Mouse (Mus musculus) cortical plate, adult 2 months (tissue): ENCODE results near the gene 2410137M14Rik. TPM values are rescaled to one million over a fixed set of nuclear protein-coding genes. Genes with fewer than 3 reads are reported as not detected.

Experiments
- H3K27ac ChIP-seq: fragments of 200-500 bp; 2 replicates; pipeline ENCODE4 v1.5.1; 2012; ENCODE audit warnings: low read length, control low read depth, inconsistent platforms; ENCODE audit not compliant: insufficient read depth
- H3K4me1 ChIP-seq: fragments of 200-500 bp; 2 replicates; pipeline ENCODE4 v1.6.1; 2011; ENCODE audit warnings: low read length; ENCODE audit not compliant: control insufficient read depth, insufficient read depth
- H3K4me3 ChIP-seq: fragments of 200-500 bp; 2 replicates; pipeline ENCODE4 v1.5.1; 2011; ENCODE audit warnings: mild to moderate bottlenecking, low read length, control low read depth; ENCODE audit not compliant: insufficient read depth
- CTCF ChIP-seq: fragments of 200-500 bp; IDR thresholded peaks from 2 replicates; pipeline ENCODE4 v1.5.1; 2011; ENCODE audit warnings: mild to moderate bottlenecking, control low read depth, low read length; ENCODE audit not compliant: insufficient read depth; ENCODE audit errors: extremely low read depth
- POLR2A ChIP-seq: fragments of 200-500 bp; IDR thresholded peaks from 2 replicates; pipeline ENCODE4 v1.6.1; 2011; ENCODE audit warnings: mild to moderate bottlenecking, low read length, control low read depth; ENCODE audit not compliant: insufficient read depth; ENCODE audit errors: extremely low read depth
- polyA plus RNA-seq: library from polyadenylated mRNA; depleted of rRNA; stranded (reverse); fragments of >200 nt; gene quantifications from 2 replicates; pipeline ENCODE4 v1.2.3, GENCODE M21; 2012

2410137M14Rik gene
- polyA plus RNA-seq, 1 experiment = 1.0 TPM

GRCm38 (mm10) chr17:36972791-36973190 lies 8.2 kb downstream of the 2410137M14Rik start:
- no peak for TF ChIP-seq POLR2A
- no peak for TF ChIP-seq CTCF
- H3K4me3 ChIP-seq = no peak overlapping the region
- no peak overlapping the region for H3K27ac ChIP-seq
- H3K4me1 ChIP-seq = no peaks in the 10 kb centered on the region

GRCm38 (mm10) chr17:36971172-36971850 lies 9.7 kb downstream of the 2410137M14Rik start:
- H3K27ac ChIP-seq = no peak overlapping the region
- no peaks in the 10 kb centered on the region for H3K4me1 ChIP-seq
- TF ChIP-seq CTCF (no peak), POLR2A (no peak)
- no peak overlapping the region for H3K4me3 ChIP-seq

GRCm38 (mm10) chr17:36970316-36970890 lies 10.6 kb downstream of the 2410137M14Rik start:
- no peak for TF ChIP-seq POLR2A
- no peak for TF ChIP-seq CTCF

GRCm38 (mm10) chr17:36966875-36967274 lies 14.2 kb downstream of the 2410137M14Rik start:
- Histone ChIP-seq H3K4me3 (no peak overlapping the region), H3K4me1 (no peaks in the 10 kb centered on the region), H3K27ac (no peak overlapping the region)
- TF ChIP-seq CTCF (no peak), POLR2A (no peak)

More at GRCm38 (mm10) chr17:36970316-36970890, 10.6 kb downstream of the 2410137M14Rik start:
- no peak overlapping the region for H3K4me3 ChIP-seq
- H3K4me1 ChIP-seq = no peaks in the 10 kb centered on the region
- no peak overlapping the region for H3K27ac ChIP-seq

GRCm38 (mm10) chr17:36961125-36961524 lies 19.9 kb downstream of the 2410137M14Rik start:
- Histone ChIP-seq H3K4me1 (peaks cover 2% of the 10 kb centered on the region; the same call in 1 of the 2 replicates), H3K27ac (no peak overlapping the region), H3K4me3 (no peak overlapping the region)
- TF ChIP-seq POLR2A (no peak), CTCF (no peak)

- Histone ChIP-seq H3K27ac (no peak overlapping the region), H3K4me1 (peaks cover 2% of the 10 kb centered on the region; the same call in 1 of the 2 replicates)
- TF ChIP-seq POLR2A (no peak), CTCF (no peak)
These were observed 22.2 kb downstream of the 2410137M14Rik start for GRCm38 (mm10) chr17:36958884-36959283.

GRCm38 (mm10) chr17:36957999-36958743 lies 22.9 kb downstream of the 2410137M14Rik start, which contains the start of the genes Znrd1 and Znrd1as:
Gene Znrd1 (minus strand): TSS chr17:36958559.
Gene Znrd1as (plus strand): TSS chr17:36958592.
- peaks cover 2% of the 10 kb centered on the region; the same call in 1 of the 2 replicates for H3K4me1 ChIP-seq
- H3K4me3 ChIP-seq = peak within 1 kb of the TSS; percentile 91
- peak; percentile 74 for TF ChIP-seq POLR2A
- TF ChIP-seq CTCF = no peak
- H3K27ac ChIP-seq = peak within 1 kb of the TSS; percentile 39

More at GRCm38 (mm10) chr17:36958884-36959283, 22.2 kb downstream of the 2410137M14Rik start:
- peak overlapping the region; percentile 91 for H3K4me3 ChIP-seq

- TF ChIP-seq POLR2A (no peak), CTCF (no peak)
- Histone ChIP-seq H3K4me3 (no peak overlapping the region), H3K27ac (no peak overlapping the region), H3K4me1 (peaks cover 2% of the 10 kb centered on the region; the same call in 1 of the 2 replicates)
These were observed 28.0 kb downstream of the 2410137M14Rik start for GRCm38 (mm10) chr17:36953062-36953461.

- Histone ChIP-seq H3K27ac (no peak overlapping the region), H3K4me1 (peaks cover 2% of the 10 kb centered on the region; the same call in 1 of the 2 replicates), H3K4me3 (no peak overlapping the region)
- TF ChIP-seq POLR2A (no peak), CTCF (no peak)
These were observed 28.4 kb downstream of the 2410137M14Rik start for GRCm38 (mm10) chr17:36952631-36953030.
